Mouse (Mus musculus) neural tube, embryonic 11.5 days (tissue): ENCODE data around the gene 2010315B03Rik. TPM values are rescaled to one million over a fixed set of nuclear protein-coding genes. Genes with fewer than 3 reads are reported as not detected.

Source experiments
- ATAC-seq: fragments of 200-750 bp; cut with Nextera tagmentation; 2 replicates; pipeline ENCODE4 v1.8.0; 2017; ENCODE audit warnings: moderate number of reproducible peaks, mild to moderate bottlenecking, moderate TSS enrichment, moderate library complexity; ENCODE audit not compliant: insufficient read depth, low FRiP score, low TSS enrichment
- DNase-seq: peaks from one replicate; pipeline ENCODE4 v3.0.0-alpha.2; 2015; ENCODE audit warnings: low spot score
- H3K27ac ChIP-seq: fragments of 300-500 bp; sonication (generic); 2 replicates; pipeline ENCODE4 v1.5.1; 2014; ENCODE audit warnings: low read depth, mild to moderate bottlenecking, low read length
- H3K27me3 ChIP-seq: fragments of 300-500 bp; sonication (generic); 2 replicates; pipeline ENCODE4 v1.6.1; 2014; ENCODE audit warnings: mild to moderate bottlenecking, low read length, mixed read lengths; ENCODE audit not compliant: control insufficient read depth, insufficient read depth
- H3K36me3 ChIP-seq: fragments of 300-500 bp; sonication (generic); 2 replicates; pipeline ENCODE4 v1.6.1; 2014; ENCODE audit warnings: mild to moderate bottlenecking, low read length, moderate library complexity, mixed read lengths; ENCODE audit not compliant: control insufficient read depth, insufficient read depth
- H3K4me1 ChIP-seq: fragments of 300-500 bp; sonication (generic); 2 replicates; pipeline ENCODE4 v1.6.1; 2014; ENCODE audit warnings: low read length, mixed read lengths; ENCODE audit not compliant: control insufficient read depth, insufficient read depth
- H3K4me2 ChIP-seq: fragments of 300-500 bp; sonication (generic); 2 replicates; pipeline ENCODE4 v1.6.1; 2014; ENCODE audit warnings: low read depth, mild to moderate bottlenecking, moderate library complexity
- H3K4me3 ChIP-seq: fragments of 300-500 bp; sonication (generic); 2 replicates; pipeline ENCODE4 v1.5.1; 2014; ENCODE audit warnings: low read depth, low read length
- H3K9ac ChIP-seq: fragments of 300-500 bp; sonication (generic); 2 replicates; pipeline ENCODE4 v1.6.1; 2014; ENCODE audit warnings: mild to moderate bottlenecking, low read length
- H3K9me3 ChIP-seq: fragments of 300-500 bp; sonication (generic); 2 replicates; pipeline ENCODE4 v1.6.1; 2016; ENCODE audit warnings: low read length; ENCODE audit not compliant: control insufficient read depth
- WGBS: fragments of 180-500 bp; shearing (Covaris S2); extraction: QIAGEN DNeasy Blood & Tissue Kit; methylation state at CpG from one replicate; pipeline ENCODE4 v1.1.7; 2014; 5-methylcytosine and 5-hydroxymethylcytosine counted together
- polyA plus RNA-seq: library from polyadenylated mRNA; unstranded; fragments of >200 nt; fragmentation: Nextera tagmentation; extraction: Ambion mirVana; gene quantifications from 2 replicates; pipeline ENCODE4 v1.2.1, GENCODE M21; 2014

2010315B03Rik gene
- 3.5 and 4.9 TPM in 2 replicates for polyA plus RNA-seq

GRCm38 (mm10) chr9:124312171-124313142 is at the start of gene 2010315B03Rik:
Gene 2010315B03Rik, minus strand, starts transcription at chr9:124312696.
- Histone ChIP-seq H3K4me2 (peak within 1 kb of the TSS; percentile 67), H3K9me3 (no peaks in the 10 kb centered on the region), H3K36me3 (no peaks in the 10 kb centered on the region), H3K4me3 (peak within 1 kb of the TSS; percentile 71), H3K9ac (peak within 1 kb of the TSS; percentile 77), H3K4me1 (no peaks in the 10 kb centered on the region), H3K27ac (peak within 1 kb of the TSS; percentile 67), H3K27me3 (no peaks in the 10 kb centered on the region)
- WGBS: 3% methylated on average over 21 of the region's 22 CpGs
- peak; percentile 81 for DNase-seq
- ATAC-seq: peak; percentile 98

- no peak overlapping the region for H3K9ac ChIP-seq
- peak overlapping the region; percentile 71; the same call in 1 of the 2 replicates for H3K4me3 ChIP-seq
- H3K27ac ChIP-seq: no peak overlapping the region
- H3K36me3 ChIP-seq: no peaks in the 10 kb centered on the region
- DNase-seq (no peak), ATAC-seq (no peak)
- no peaks in the 10 kb centered on the region for H3K4me1 ChIP-seq
- H3K9me3 ChIP-seq: no peaks in the 10 kb centered on the region
- H3K27me3 ChIP-seq: no peaks in the 10 kb centered on the region
- peak overlapping the region; percentile 67 for H3K4me2 ChIP-seq
These were observed 994 bp downstream of the 2010315B03Rik start for GRCm38 (mm10) chr9:124311502-124311901.

GRCm38 (mm10) chr9:124288329-124288728 is 24.2 kb downstream of the 2010315B03Rik start:
- no peaks in the 10 kb centered on the region for H3K9me3 ChIP-seq
- H3K4me1 ChIP-seq: no peaks in the 10 kb centered on the region
- H3K4me3 ChIP-seq: no peak overlapping the region
- H3K27me3 ChIP-seq: no peaks in the 10 kb centered on the region
- H3K36me3 ChIP-seq: no peaks in the 10 kb centered on the region
- H3K9ac ChIP-seq: no peak overlapping the region
- H3K4me2 ChIP-seq: no peak overlapping the region
- ATAC-seq (no peak), DNase-seq (no peak)
- H3K27ac ChIP-seq: no peak overlapping the region

- DNase-seq: peak; percentile 83
- H3K4me2 ChIP-seq: peak overlapping the region; percentile 72
- peaks cover 2% of the 10 kb centered on the region; the same call in 1 of the 2 replicates for H3K9me3 ChIP-seq
- 1% methylated on average over 22 of the region's 22 CpGs for WGBS
- H3K36me3 ChIP-seq: peaks cover 3% of the 10 kb centered on the region; the same call in 1 of the 2 replicates
- H3K27me3 ChIP-seq: no peaks in the 10 kb centered on the region
- ATAC-seq: peak; percentile 98
- H3K27ac ChIP-seq: no peak overlapping the region
- peak overlapping the region; percentile 53 for H3K9ac ChIP-seq
- peak overlapping the region; percentile 59 for H3K4me3 ChIP-seq
- no peaks in the 10 kb centered on the region; the same call in 1 of the 2 replicates for H3K4me1 ChIP-seq
These were observed 30.4 kb downstream of the 2010315B03Rik start for GRCm38 (mm10) chr9:124281912-124282686.

GRCm38 (mm10) chr9:124281448-124281791 is 31.1 kb downstream of the 2010315B03Rik start:
- no peak for DNase-seq
- Histone ChIP-seq H3K27ac (no peak overlapping the region), H3K4me1 (no peaks in the 10 kb centered on the region; the same call in 1 of the 2 replicates), H3K4me3 (peak overlapping the region; percentile 59), H3K9me3 (peaks cover 2% of the 10 kb centered on the region; the same call in 1 of the 2 replicates), H3K36me3 (peaks cover 3% of the 10 kb centered on the region; the same call in 1 of the 2 replicates), H3K9ac (peak overlapping the region; percentile 53), H3K4me2 (peak overlapping the region; percentile 72), H3K27me3 (no peaks in the 10 kb centered on the region)
- WGBS: 28% methylated on average over 1 of the region's 1 CpGs
- ATAC-seq: no peak

- ATAC-seq (no peak), DNase-seq (no peak)
- Histone ChIP-seq H3K27ac (no peak overlapping the region), H3K4me3 (peak overlapping the region; percentile 59), H3K4me2 (peak overlapping the region; percentile 72), H3K4me1 (no peaks in the 10 kb centered on the region; the same call in 1 of the 2 replicates), H3K9me3 (peaks cover 2% of the 10 kb centered on the region; the same call in 1 of the 2 replicates), H3K27me3 (no peaks in the 10 kb centered on the region), H3K36me3 (peaks cover 3% of the 10 kb centered on the region; the same call in 1 of the 2 replicates), H3K9ac (peak overlapping the region; percentile 53; the same call in 1 of the 2 replicates)
- 72% methylated on average over 2 of the region's 2 CpGs for WGBS
These were observed 31.7 kb downstream of the 2010315B03Rik start for GRCm38 (mm10) chr9:124280576-124281447.

GRCm38 (mm10) chr9:124279300-124279699 is 33.2 kb downstream of the 2010315B03Rik start:
- Histone ChIP-seq H3K27ac (no peak overlapping the region), H3K9me3 (peaks cover 14% of the 10 kb centered on the region; the same call in 1 of the 2 replicates), H3K36me3 (peaks cover 3% of the 10 kb centered on the region), H3K4me3 (no peak overlapping the region), H3K9ac (no peak overlapping the region), H3K4me1 (no peaks in the 10 kb centered on the region; the same call in 1 of the 2 replicates), H3K27me3 (no peaks in the 10 kb centered on the region), H3K4me2 (no peak overlapping the region)
- DNase-seq: no peak
- WGBS: 52% methylated on average over 2 of the region's 2 CpGs
- no peak for ATAC-seq

GRCm38 (mm10) chr9:124275064-124275463 is 37.4 kb downstream of the 2010315B03Rik start:
- H3K27me3 ChIP-seq: no peaks in the 10 kb centered on the region
- peaks cover 18% of the 10 kb centered on the region for H3K9me3 ChIP-seq
- DNase-seq: no peak
- peaks cover 7% of the 10 kb centered on the region for H3K36me3 ChIP-seq
- H3K4me2 ChIP-seq: no peak overlapping the region
- no peak overlapping the region for H3K27ac ChIP-seq
- no peak overlapping the region for H3K9ac ChIP-seq
- no peak overlapping the region for H3K4me3 ChIP-seq
- no peak for ATAC-seq
- no peaks in the 10 kb centered on the region for H3K4me1 ChIP-seq
- WGBS: 93% methylated on average over 2 of the region's 2 CpGs
